Mouse (Mus musculus): Measurements from ENCODE around the gene Hibadh. TPM values are rescaled to one million over a fixed set of nuclear protein-coding genes. Genes with fewer than 3 reads are reported as not detected.

Hibadh gene
- total RNA-seq, 2 experiments from 2014 or later: 100 to 122 TPM

DNA sequence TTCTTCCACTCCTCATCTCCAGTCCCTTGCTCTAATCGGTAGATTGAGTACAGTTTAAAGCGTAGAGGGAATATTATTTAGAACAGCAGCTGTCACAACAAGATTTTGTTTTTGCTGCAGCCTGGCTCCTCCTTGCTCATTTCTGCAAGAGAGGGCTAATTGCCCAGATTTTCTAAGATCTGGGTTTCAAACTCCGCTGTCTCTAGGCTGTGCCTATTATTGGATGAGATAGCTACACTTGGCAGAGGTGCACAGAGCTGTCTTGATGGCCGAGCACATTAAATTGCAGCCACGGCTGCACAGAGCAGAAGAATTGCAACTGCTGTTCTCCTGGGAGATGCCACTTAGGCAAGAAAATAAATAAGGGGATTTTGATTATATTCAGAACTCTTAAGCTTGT is 133.0 kb downstream of the Hibadh start:
- peak in 1 of 2 experiments; percentile 35 for DNase-seq
- intact Hi-C loops (cut with DNase I): no loop called here

DNA sequence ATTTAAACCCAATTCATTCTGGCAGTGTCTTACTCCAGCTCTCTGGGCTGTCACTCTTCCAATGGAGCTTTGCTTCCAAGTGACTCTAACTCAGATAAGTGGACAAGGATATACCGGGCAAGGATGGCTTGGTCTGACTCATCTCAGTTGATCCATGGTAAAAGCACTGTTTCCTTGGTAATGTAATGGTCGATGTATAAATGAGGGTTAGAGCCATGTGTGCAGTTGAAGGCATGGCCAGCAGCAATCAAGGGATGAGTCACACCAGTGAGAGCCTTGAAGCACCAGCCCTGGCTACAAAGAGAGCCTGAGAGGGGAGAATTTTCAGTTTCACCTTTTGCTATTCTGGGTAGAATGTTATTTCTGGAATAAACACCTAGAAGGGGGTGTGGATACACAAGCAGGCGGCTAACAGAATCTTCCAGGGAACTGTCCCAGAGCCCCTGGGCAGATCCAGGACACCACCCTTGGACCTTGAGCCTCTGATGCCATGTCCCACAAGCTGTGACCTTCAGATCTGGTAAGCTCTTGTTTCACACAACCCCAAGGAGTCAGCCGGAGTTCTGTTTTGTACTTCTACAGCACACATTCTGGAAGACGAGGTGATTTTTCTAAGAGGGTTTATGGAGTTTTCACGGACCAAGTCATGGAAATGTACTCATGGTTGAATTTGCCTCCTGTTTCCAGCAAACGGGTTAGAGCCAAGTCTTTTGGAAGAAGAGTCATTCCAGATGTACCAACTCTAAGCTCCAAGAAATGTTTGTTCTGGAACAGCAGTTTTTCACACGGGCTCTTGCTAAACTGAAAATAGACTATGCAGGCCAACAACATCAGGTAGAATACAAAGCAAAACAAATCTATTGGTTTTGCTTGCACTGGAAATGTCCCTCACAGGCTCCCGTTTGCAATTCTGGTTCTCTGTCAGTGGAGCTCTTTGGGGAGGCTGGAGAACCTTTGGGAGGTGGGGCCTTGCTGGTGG is 134.1 kb downstream of the Hibadh start:
- peak; percentile 25 to 38 for DNase-seq
- intact Hi-C loops (cut with DNase I): no loop called here

DNA sequence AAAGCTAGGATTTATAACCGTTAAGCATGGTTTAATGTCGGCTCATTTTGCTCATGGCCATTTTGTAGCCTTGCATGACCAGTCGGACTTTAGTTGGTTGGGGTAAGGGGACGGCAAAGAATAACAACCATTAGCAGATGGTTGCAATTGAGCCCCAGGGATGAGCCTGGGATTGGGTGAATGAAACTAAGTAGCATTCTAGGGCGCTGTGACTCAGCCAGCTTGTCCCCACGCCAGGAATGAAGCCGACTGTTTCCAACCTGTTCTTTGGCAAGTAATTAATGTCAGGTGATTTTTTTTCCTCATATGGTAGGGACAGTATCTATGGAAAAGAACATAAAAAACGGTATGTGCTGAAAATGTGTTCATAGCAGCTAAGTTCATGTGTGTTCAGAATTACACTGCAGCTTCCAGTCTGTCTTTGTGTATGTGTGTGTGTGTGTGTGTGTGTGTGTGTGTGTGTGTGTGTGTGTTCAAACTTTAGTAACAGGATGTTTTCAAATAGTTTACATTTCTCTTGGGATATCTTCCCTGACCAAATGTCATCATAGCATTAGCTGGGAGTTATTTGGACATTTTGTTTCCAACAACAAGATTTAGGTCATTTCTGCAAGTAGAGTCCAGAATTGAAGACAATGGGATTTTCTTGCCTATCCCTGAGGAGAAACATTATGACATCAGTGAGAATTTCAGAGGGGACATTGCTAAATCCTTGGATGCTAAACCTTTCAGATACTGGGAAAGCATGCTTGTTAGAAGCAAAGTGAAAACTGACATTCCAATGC is 135.3 kb downstream of the Hibadh start:
- intact Hi-C loops (cut with DNase I): no loop called here

DNA sequence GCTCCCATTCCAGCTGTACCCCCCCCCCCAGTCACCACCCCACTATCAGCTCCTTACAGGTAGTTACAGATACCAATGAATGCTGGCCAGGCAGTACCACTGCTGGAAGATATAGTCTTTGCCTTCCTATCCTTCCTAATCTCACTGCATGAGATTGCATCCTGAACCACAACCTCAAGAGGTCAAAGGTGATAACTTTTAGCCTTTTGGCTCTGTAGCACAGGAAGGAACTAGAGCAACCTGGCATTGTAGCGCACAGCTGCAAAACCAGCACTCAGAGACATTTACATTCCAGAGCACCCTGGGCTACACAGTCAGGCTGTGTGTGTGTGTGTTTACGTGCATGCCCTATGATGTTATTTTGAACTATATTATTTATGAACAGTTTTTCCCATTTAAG is 137.2 kb downstream of the Hibadh start:
- DNase-seq: no peak
- intact Hi-C loops (cut with DNase I): no loop called here

More for the DNA sequence above, 135.3 kb downstream of the Hibadh start:
- DNase-seq: peak; percentile 56 to 70

DNA sequence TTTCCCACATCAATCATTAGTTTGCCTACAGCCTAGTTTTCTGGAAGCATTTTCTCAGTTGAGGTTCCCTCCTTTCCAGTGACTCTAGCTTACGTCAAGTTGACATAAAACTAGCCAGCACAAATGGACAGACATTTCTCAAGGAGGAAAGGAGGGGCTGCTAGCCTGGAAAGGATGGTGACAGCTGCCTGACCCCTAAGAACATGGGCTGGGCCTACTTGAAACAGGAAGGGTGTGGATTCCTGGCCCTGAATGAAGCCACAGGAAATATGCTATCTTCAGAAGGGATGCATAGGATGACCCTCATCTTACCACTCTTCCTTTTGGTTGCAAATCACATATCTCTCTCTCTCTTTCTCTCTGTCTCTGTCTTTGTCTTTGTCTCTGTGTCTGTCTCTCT is 138.7 kb downstream of the Hibadh start:
- intact Hi-C loops (cut with DNase I): no loop called here
- no peak for DNase-seq

Other genes starting within 250 kb of the Hibadh start
- 10 to 100 TPM; 62.0 to 72.4 TPM for gene Tax1bp1, start 73.3 kb upstream of the Hibadh start, total RNA-seq (2021)

Data from gastrocnemius, postnatal 36 days (tissue).